Mouse (Mus musculus) midbrain, embryonic 14.5 days (tissue): Measurements from ENCODE around the gene Wdr27. TPM values are rescaled to one million over a fixed set of nuclear protein-coding genes. Genes with fewer than 3 reads are reported as not detected.

Source experiments
- ATAC-seq: fragments of 200-750 bp; cut with Nextera tagmentation; 2 replicates; pipeline ENCODE4 v1.8.0; 2017; ENCODE audit warnings: moderate number of reproducible peaks, moderate library complexity; ENCODE audit not compliant: low FRiP score, low TSS enrichment
- DNase-seq: peaks from one replicate; pipeline ENCODE4 v3.0.0-alpha.2; 2015
- H3K27ac ChIP-seq: fragments of 300-500 bp; sonication (generic); replicated peaks from 2 replicates; pipeline ENCODE4 v1.5.1; 2014; ENCODE audit warnings: mild to moderate bottlenecking, low read depth, low read length, moderate library complexity
- H3K27me3 ChIP-seq: fragments of 300-500 bp; sonication (generic); 2 replicates; pipeline ENCODE4 v1.6.1; 2014; ENCODE audit warnings: low read length, control low read depth, mixed read lengths; ENCODE audit not compliant: control insufficient read depth, insufficient read depth
- H3K36me3 ChIP-seq: fragments of 300-500 bp; sonication (generic); 2 replicates; pipeline ENCODE4 v1.6.1; 2014; ENCODE audit warnings: low read length, control low read depth; ENCODE audit not compliant: control insufficient read depth, insufficient read depth
- H3K4me1 ChIP-seq: fragments of 300-500 bp; sonication (generic); 2 replicates; pipeline ENCODE4 v1.6.1; 2014; ENCODE audit warnings: mild to moderate bottlenecking, antibody characterized with exemption, low read length, control low read depth; ENCODE audit not compliant: control insufficient read depth, insufficient read depth
- H3K4me2 ChIP-seq: fragments of 300-500 bp; sonication (generic); 2 replicates; pipeline ENCODE4 v1.6.1; 2014; ENCODE audit warnings: mild to moderate bottlenecking, low read length, moderate library complexity
- H3K4me3 ChIP-seq: fragments of 300-500 bp; sonication (generic); replicated peaks from 2 replicates; pipeline ENCODE4 v1.5.1; 2014; ENCODE audit warnings: low read depth, low read length
- H3K9ac ChIP-seq: fragments of 300-500 bp; sonication (generic); replicated peaks from 2 replicates; pipeline ENCODE4 v1.6.1; 2014; ENCODE audit warnings: mild to moderate bottlenecking, low read length, moderate library complexity
- H3K9me3 ChIP-seq: fragments of 300-500 bp; sonication (generic); 2 replicates; pipeline ENCODE4 v1.6.1; 2016; ENCODE audit warnings: low read length, control low read depth, mixed read lengths; ENCODE audit not compliant: control insufficient read depth
- WGBS: fragments of 180-500 bp; shearing (Covaris S2); extraction: QIAGEN DNeasy Blood & Tissue Kit; methylation state at CpG from one replicate; pipeline ENCODE4 v1.1.7; 2014; 5-methylcytosine and 5-hydroxymethylcytosine counted together
- polyA plus RNA-seq: library from polyadenylated mRNA; unstranded; fragments of >200 nt; fragmentation: Nextera tagmentation; extraction: Ambion mirVana; gene quantifications from 2 replicates; pipeline ENCODE4 v1.2.1, GENCODE M21; 2014

The Wdr27 gene
- polyA plus RNA-seq, 1 experiment from 2014 or later = 9.6 TPM

GRCm38 (mm10) chr17:14914401-14914800 is 28.6 kb downstream of the Wdr27 start:
- ATAC-seq = no peak
- Histone ChIP-seq H3K4me2 (no peak overlapping the region), H3K4me1 (no peaks in the 10 kb centered on the region), H3K27me3 (no peaks in the 10 kb centered on the region), H3K27ac (no peak overlapping the region), H3K4me3 (no peak overlapping the region), H3K36me3 (no peaks in the 10 kb centered on the region), H3K9ac (no peak overlapping the region), H3K9me3 (no peaks in the 10 kb centered on the region)
- 91% methylated on average over 4 of the region's 4 CpGs for WGBS
- DNase-seq = no peak

GRCm38 (mm10) chr17:14912981-14913380 is 30.0 kb downstream of the Wdr27 start:
- Histone ChIP-seq H3K27me3 (no peaks in the 10 kb centered on the region), H3K27ac (no peak overlapping the region), H3K4me1 (no peaks in the 10 kb centered on the region), H3K9me3 (no peaks in the 10 kb centered on the region), H3K9ac (no peak overlapping the region), H3K4me3 (no peak overlapping the region), H3K4me2 (no peak overlapping the region), H3K36me3 (no peaks in the 10 kb centered on the region)
- WGBS = 91% methylated on average over 8 of the region's 8 CpGs
- DNase-seq = no peak
- ATAC-seq = no peak

GRCm38 (mm10) chr17:14912420-14912819 is 30.5 kb downstream of the Wdr27 start:
- Histone ChIP-seq H3K9me3 (no peaks in the 10 kb centered on the region), H3K36me3 (no peaks in the 10 kb centered on the region), H3K27ac (no peak overlapping the region), H3K4me3 (no peak overlapping the region), H3K4me2 (no peak overlapping the region), H3K27me3 (no peaks in the 10 kb centered on the region), H3K9ac (no peak overlapping the region), H3K4me1 (no peaks in the 10 kb centered on the region)
- 50% methylated on average over 6 of the region's 6 CpGs for WGBS
- ATAC-seq = no peak
- no peak for DNase-seq

- Histone ChIP-seq H3K4me3 (no peak overlapping the region), H3K27me3 (no peaks in the 10 kb centered on the region), H3K9ac (no peak overlapping the region), H3K27ac (no peak overlapping the region), H3K36me3 (no peaks in the 10 kb centered on the region), H3K4me1 (no peaks in the 10 kb centered on the region), H3K9me3 (no peaks in the 10 kb centered on the region), H3K4me2 (no peak overlapping the region)
- ATAC-seq (no peak), DNase-seq (no peak)
- WGBS = 94% methylated on average over 5 of the region's 5 CpGs
Observed at GRCm38 (mm10) chr17:14910771-14911170, 32.2 kb downstream of the Wdr27 start.

GRCm38 (mm10) chr17:14909331-14909730 is 33.6 kb downstream of the Wdr27 start:
- no peak for ATAC-seq
- no peak for DNase-seq
- Histone ChIP-seq H3K9ac (no peak overlapping the region), H3K9me3 (no peaks in the 10 kb centered on the region), H3K27me3 (no peaks in the 10 kb centered on the region), H3K36me3 (no peaks in the 10 kb centered on the region), H3K4me1 (no peaks in the 10 kb centered on the region), H3K27ac (no peak overlapping the region), H3K4me2 (no peak overlapping the region), H3K4me3 (no peak overlapping the region)
- WGBS = 91% methylated on average over 5 of the region's 5 CpGs

- no peak overlapping the region for H3K4me3 ChIP-seq
- H3K4me1 ChIP-seq = no peaks in the 10 kb centered on the region
- no peak overlapping the region for H3K27ac ChIP-seq
- H3K27me3 ChIP-seq = no peaks in the 10 kb centered on the region
- DNase-seq (no peak), ATAC-seq (no peak)
- WGBS = 84% methylated on average over 12 of the region's 12 CpGs
- no peaks in the 10 kb centered on the region for H3K36me3 ChIP-seq
- H3K9me3 ChIP-seq = no peaks in the 10 kb centered on the region
- no peak overlapping the region for H3K9ac ChIP-seq
- H3K4me2 ChIP-seq = no peak overlapping the region
Observed at GRCm38 (mm10) chr17:14907136-14907535, 35.8 kb downstream of the Wdr27 start.

GRCm38 (mm10) chr17:14906611-14907010 is 36.3 kb downstream of the Wdr27 start:
- Histone ChIP-seq H3K4me2 (no peak overlapping the region), H3K4me3 (no peak overlapping the region), H3K36me3 (no peaks in the 10 kb centered on the region), H3K27ac (no peak overlapping the region), H3K9me3 (no peaks in the 10 kb centered on the region), H3K4me1 (no peaks in the 10 kb centered on the region), H3K9ac (no peak overlapping the region), H3K27me3 (no peaks in the 10 kb centered on the region)
- ATAC-seq = no peak
- WGBS = 32% methylated on average over 1 of the region's 1 CpGs
- DNase-seq = no peak

- Histone ChIP-seq H3K4me3 (no peak overlapping the region), H3K9me3 (no peaks in the 10 kb centered on the region), H3K27me3 (no peaks in the 10 kb centered on the region), H3K4me2 (no peak overlapping the region), H3K4me1 (no peaks in the 10 kb centered on the region), H3K36me3 (no peaks in the 10 kb centered on the region), H3K27ac (no peak overlapping the region), H3K9ac (no peak overlapping the region)
- ATAC-seq (peak; percentile 59; the same call in 1 of the 2 replicates), DNase-seq (peak; percentile 92)
- WGBS = 59% methylated on average over 7 of the region's 7 CpGs
Observed at GRCm38 (mm10) chr17:14904637-14905265, 38.2 kb downstream of the Wdr27 start.

GRCm38 (mm10) chr17:14904206-14904605 is 38.8 kb downstream of the Wdr27 start:
- DNase-seq (no peak), ATAC-seq (no peak)
- 87% methylated on average over 6 of the region's 6 CpGs for WGBS
- Histone ChIP-seq H3K9ac (no peak overlapping the region), H3K4me3 (no peak overlapping the region), H3K27me3 (no peaks in the 10 kb centered on the region), H3K4me2 (no peak overlapping the region), H3K27ac (no peak overlapping the region), H3K4me1 (no peaks in the 10 kb centered on the region), H3K36me3 (no peaks in the 10 kb centered on the region), H3K9me3 (no peaks in the 10 kb centered on the region)
